20 mouse cellular contexts compared by ENCODE assay signal in genomic region chr1:135367005-135367404, GRCm38 (mm10). TPM values are rescaled to one million over a fixed set of nuclear protein-coding genes. Genes with fewer than 3 reads are reported as not detected.
DNase-seq lines count a peak whose midpoint lies in the region; ATAC-seq lines count a peak whose summit lies in the region.
"Had no signal": no experiment of that assay in that cellular context is flagged by ENCODE, and none has a peak within 500 bp of the region (broad histone marks: within the 10 kb centered on the region; RNA-seq: fewer than 3 reads in every experiment).

No protein-coding gene starts in this region.

- peaks cover 16% of the 10 kb centered on the region for H3K4me1 ChIP-seq in midbrain, embryonic 14.5 days (ENCODE audit: control insufficient read depth, insufficient read depth, low read length)
- H3K4me1 ChIP-seq in midbrain, embryonic 16.5 days (ENCODE audit: control insufficient read depth, insufficient read depth, low read length): peaks cover 13% of the 10 kb centered on the region

- H3K9me3 ChIP-seq in midbrain, embryonic 14.5 days (ENCODE audit: control insufficient read depth, low read length): no peaks in the 10 kb centered on the region
- H3K9me3 ChIP-seq in midbrain, embryonic 16.5 days (replicated peaks; ENCODE audit: control insufficient read depth, low read length, poor library complexity, severe bottlenecking): no peaks in the 10 kb centered on the region
- H3K9me3 ChIP-seq: hindbrain, embryonic 13.5 days; intestine, embryonic 15.5 days; limb, embryonic 15.5 days; midbrain, embryonic 12.5 days had no signal

- no peak overlapping the region for H3K4me2 ChIP-seq in midbrain, embryonic 14.5 days (ENCODE audit: low read length)
- H3K4me2 ChIP-seq in midbrain, embryonic 16.5 days (ENCODE audit: low read length): no peak overlapping the region
- H3K4me2 ChIP-seq: hindbrain, embryonic 13.5 days; intestine, embryonic 15.5 days; limb, embryonic 15.5 days; midbrain, embryonic 12.5 days had no signal

- no peak overlapping the region for H3K4me3 ChIP-seq in midbrain, embryonic 14.5 days (replicated peaks; ENCODE audit: low read depth, low read length)
- H3K4me3 ChIP-seq in midbrain, embryonic 16.5 days (ENCODE audit: low read depth, low read length): no peak overlapping the region
- H3K4me3 ChIP-seq: erythroblast, embryonic 14.5 days; hindbrain, embryonic 13.5 days; intestine, embryonic 15.5 days; limb, embryonic 15.5 days; midbrain, embryonic 12.5 days had no signal

- 0 out of 2 replicates have a peak, but pooled peaks cover 7% of the 10 kb centered on the region for H3K36me3 ChIP-seq in midbrain, embryonic 14.5 days (ENCODE audit: control insufficient read depth, insufficient read depth, low read length)
- H3K36me3 ChIP-seq in midbrain, embryonic 16.5 days (ENCODE audit: control insufficient read depth, insufficient read depth, low read length): no peaks in the 10 kb centered on the region; the same call in 1 of the 2 replicates
- H3K36me3 ChIP-seq: hindbrain, embryonic 13.5 days; intestine, embryonic 15.5 days; limb, embryonic 15.5 days; midbrain, embryonic 12.5 days had no signal

- DNase-seq in cerebellum, adult 9-10 months: peak; percentile 23
- DNase-seq in cerebellum, adult 11-12 months: no peak
- peak; percentile 24 for DNase-seq in urinary bladder, postnatal 14 days (ENCODE audit: low spot score)
- DNase-seq in urinary bladder, postnatal 36 days (ENCODE audit: low spot score in 2 of 2): no peak
- peak; percentile 53 for DNase-seq in adrenal gland, postnatal 25 days
- DNase-seq in kidney, postnatal 4 days: no peak
- DNase-seq in midbrain, embryonic 14.5 days: no peak
- DNase-seq: B cell, adult 2 months; forebrain, postnatal 0 days; layer of hippocampus, adult 9-11 months; liver, postnatal 0 days; lung, postnatal 36 days; right cerebral cortex, postnatal 14 days; thymus, adult 18-20 months had no signal

- WGBS in midbrain, embryonic 14.5 days: 82% methylated on average over 7 of the region's 7 CpGs
- WGBS in midbrain, embryonic 16.5 days: 87% methylated on average over 7 of the region's 7 CpGs

- no peaks in the 10 kb centered on the region for H3K27me3 ChIP-seq in midbrain, embryonic 14.5 days (ENCODE audit: control insufficient read depth, insufficient read depth, low read length)
- H3K27me3 ChIP-seq in midbrain, embryonic 16.5 days (ENCODE audit: control insufficient read depth, insufficient read depth, low read depth, low read length): no peaks in the 10 kb centered on the region
- H3K27me3 ChIP-seq: hindbrain, embryonic 13.5 days; intestine, embryonic 15.5 days; limb, embryonic 15.5 days had no signal

- H3K27ac ChIP-seq in midbrain, embryonic 14.5 days (replicated peaks; ENCODE audit: low read depth, low read length): no peak overlapping the region
- no peak overlapping the region for H3K27ac ChIP-seq in midbrain, embryonic 16.5 days (ENCODE audit: low read length)
- H3K27ac ChIP-seq: hindbrain, embryonic 13.5 days; limb, embryonic 15.5 days; midbrain, embryonic 12.5 days had no signal

- no peak overlapping the region for H3K9ac ChIP-seq in midbrain, embryonic 14.5 days (replicated peaks; ENCODE audit: low read length)
- H3K9ac ChIP-seq in midbrain, embryonic 16.5 days (ENCODE audit: low read depth, low read length): no peak overlapping the region
- H3K9ac ChIP-seq: forebrain, postnatal 0 days; hindbrain, embryonic 13.5 days; intestine, embryonic 15.5 days; limb, embryonic 15.5 days; liver, postnatal 0 days; midbrain, embryonic 12.5 days had no signal

- ATAC-seq in midbrain, embryonic 14.5 days (ENCODE audit: low FRiP score, low TSS enrichment): no peak
- ATAC-seq in midbrain, embryonic 16.5 days: no peak
- ATAC-seq: forebrain, postnatal 0 days; intestine, embryonic 15.5 days; liver, postnatal 0 days had no signal

RNA-seq across cellular contexts. Expression of gene Shisa4, which starts 8.0 kb away (rescaled TPM):
- 12.1 and 12.3 TPM in 2 replicates for total RNA-seq in adrenal gland, postnatal 25 days (2021)
- 59.3 and 93.6 TPM in 2 replicates for polyA plus RNA-seq in midbrain, embryonic 14.5 days (2014; fragmentation: Nextera tagmentation; extraction: Ambion mirVana)
- polyA plus RNA-seq in midbrain, embryonic 16.5 days (2015; fragmentation: Nextera tagmentation; extraction: Ambion mirVana): 109 and 119 TPM in 2 replicates
- polyA plus RNA-seq: erythroblast, embryonic 14.5 days had no signal

RNA-seq across cellular contexts. Expression of gene Lmod1, which starts 42.4 kb away (rescaled TPM):
- total RNA-seq in adrenal gland, postnatal 25 days (2021): 1.1 and 1.6 TPM in 2 replicates
- 0.20 and 0.34 TPM in 2 replicates for polyA plus RNA-seq in midbrain, embryonic 14.5 days (2014; fragmentation: Nextera tagmentation; extraction: Ambion mirVana)
- polyA plus RNA-seq in midbrain, embryonic 16.5 days (2015; fragmentation: Nextera tagmentation; extraction: Ambion mirVana): 0.40 and 0.41 TPM in 2 replicates
- polyA plus RNA-seq: erythroblast, embryonic 14.5 days had no signal

RNA-seq across cellular contexts. Expression of gene Timm17a, which starts 53.4 kb away (rescaled TPM):
- 161 and 183 TPM in 2 replicates for total RNA-seq in adrenal gland, postnatal 25 days (2021)
- 136 and 154 TPM in 2 replicates for polyA plus RNA-seq in midbrain, embryonic 14.5 days (2014; fragmentation: Nextera tagmentation; extraction: Ambion mirVana)
- polyA plus RNA-seq in midbrain, embryonic 16.5 days (2015; fragmentation: Nextera tagmentation; extraction: Ambion mirVana): 149 and 155 TPM in 2 replicates

Comparison
In these comparisons a context has a peak if more than half of its experiments do, and no peak if none do; other contexts are left out.
1. DNase-seq: peak in cerebellum, adult 9-10 months (single experiment), urinary bladder, postnatal 14 days (single experiment) and adrenal gland, postnatal 25 days (single experiment); none in cerebellum, adult 11-12 months (single experiment), urinary bladder, postnatal 36 days (0 of 2), kidney, postnatal 4 days (0 of 2) and midbrain, embryonic 14.5 days (single experiment).